Mouse (Mus musculus) MEL (cell line): ENCODE results near the gene Kirrel3. TPM values are rescaled to one million over a fixed set of nuclear protein-coding genes. Genes with fewer than 3 reads are reported as not detected.

Experiments
- DNase-seq: peaks from one replicate; pipeline ENCODE4 v3.0.0; 2011; ENCODE audit warnings: low read depth, low spot score
- H3K27ac ChIP-seq: 2 replicates; pipeline ENCODE4 v1.5.1; 2012; ENCODE audit warnings: low read depth, mild to moderate bottlenecking, control low read depth, low read length, moderate library complexity; ENCODE audit not compliant: control insufficient read depth
- H3K27me3 ChIP-seq, 2 experiments: fragments of 150-350 bp in 1 of 2; sonication (generic) in 1 of 2; 2 replicates each; pipeline ENCODE4 v1.6.1; 2012; ENCODE audit warnings: low read length in 2 of 2, mild to moderate bottlenecking in 2 of 2, improper control_type of control experiment in 1 of 2, moderate library complexity in 1 of 2; ENCODE audit not compliant: insufficient read depth in 2 of 2, control insufficient read depth in 1 of 2
- H3K36me3 ChIP-seq, 2 experiments: 2 replicates each; pipeline ENCODE4 v1.6.1; 2012 to 2014; ENCODE audit warnings: low read length in 2 of 2, improper control_type of control experiment in 1 of 2, inconsistent platforms in 1 of 2, mild to moderate bottlenecking in 1 of 2; ENCODE audit not compliant: insufficient read depth in 2 of 2, control insufficient read depth in 1 of 2
- H3K4me1 ChIP-seq, 2 experiments: fragments of 150-350 bp in 1 of 2; sonication (generic) in 1 of 2; 2 replicates each; pipeline ENCODE4 v1.6.1; 2012; ENCODE audit warnings: low read length in 2 of 2, improper control_type of control experiment in 1 of 2, mild to moderate bottlenecking in 1 of 2; ENCODE audit not compliant: insufficient read depth in 2 of 2, control insufficient read depth in 1 of 2
- H3K4me3 ChIP-seq, 2 experiments: fragments of 150-350 bp in 1 of 2; sonication (generic) in 1 of 2; 2 replicates each; pipeline ENCODE4 v1.5.1; 2012; ENCODE audit warnings: low read depth in 2 of 2, low read length in 2 of 2, mild to moderate bottlenecking in 2 of 2, moderate library complexity in 2 of 2, control low read depth in 1 of 2, improper control_type of control experiment in 1 of 2; ENCODE audit not compliant: control insufficient read depth in 1 of 2, insufficient read depth in 1 of 2
- H3K79me2 ChIP-seq: 2 replicates; pipeline ENCODE4 v1.6.1; 2012; ENCODE audit warnings: mild to moderate bottlenecking, low read length, moderate library complexity; ENCODE audit not compliant: control insufficient read depth, poor library complexity, insufficient read depth
- H3K9ac ChIP-seq: 2 replicates; pipeline ENCODE4 v1.6.1; 2012; ENCODE audit warnings: low read depth, mild to moderate bottlenecking, control low read depth, low read length, moderate library complexity; ENCODE audit not compliant: control insufficient read depth, poor library complexity, severe bottlenecking
- H3K9me3 ChIP-seq: fragments of 150-350 bp; sonication (generic); replicated peaks from 2 replicates; pipeline ENCODE4 v1.6.1; 2012; ENCODE audit warnings: mild to moderate bottlenecking, low read length, improper control_type of control experiment, moderate library complexity; ENCODE audit not compliant: insufficient read depth
- BHLHE40 ChIP-seq: IDR thresholded peaks from 2 replicates; pipeline ENCODE4 v1.6.1; 2012; ENCODE audit warnings: low read depth, mild to moderate bottlenecking, inconsistent platforms, low read length, improper control_type of control experiment, borderline replicate concordance
- E2F4 ChIP-seq: IDR thresholded peaks from 2 replicates; pipeline ENCODE4 v1.6.1; 2011; ENCODE audit warnings: low read depth, low read length, improper control_type of control experiment, borderline replicate concordance
- EP300 ChIP-seq, 2 experiments: IDR thresholded peaks; 2 replicates each; pipeline ENCODE4 v1.6.1; 2011; ENCODE audit warnings: improper control_type of control experiment in 2 of 2, low read length in 2 of 2, low read depth in 1 of 2, mild to moderate bottlenecking in 1 of 2
- GATA1 ChIP-seq: IDR thresholded peaks from 2 replicates; pipeline ENCODE4 v1.6.1; 2011; ENCODE audit warnings: low read depth, low read length, improper control_type of control experiment
- HCFC1 ChIP-seq: IDR thresholded peaks from 2 replicates; pipeline ENCODE4 v1.6.1; 2012; ENCODE audit warnings: low read depth, mild to moderate bottlenecking, inconsistent platforms, low read length, improper control_type of control experiment, moderate library complexity
- JUND ChIP-seq: IDR thresholded peaks from 2 replicates; pipeline ENCODE4 v1.6.1; 2011; ENCODE audit warnings: low read depth, mild to moderate bottlenecking, improper control_type of control experiment, low read length
- MAX ChIP-seq: IDR thresholded peaks from 2 replicates; pipeline ENCODE4 v1.6.1; 2011; ENCODE audit warnings: low read length, improper control_type of control experiment
- MAZ ChIP-seq: IDR thresholded peaks from 2 replicates; pipeline ENCODE4 v1.6.1; 2012; ENCODE audit warnings: low read depth, mild to moderate bottlenecking, inconsistent platforms, low read length, improper control_type of control experiment
- MEF2A ChIP-seq: IDR thresholded peaks from 2 replicates; pipeline ENCODE4 v1.6.1; 2014; ENCODE audit warnings: low read depth, mild to moderate bottlenecking, inconsistent platforms, low read length, improper control_type of control experiment; ENCODE audit not compliant: poor library complexity, insufficient replicate concordance, severe bottlenecking; ENCODE audit errors: extremely low read depth
- MXI1 ChIP-seq: IDR thresholded peaks from 2 replicates; pipeline ENCODE4 v1.6.1; 2011; ENCODE audit warnings: mild to moderate bottlenecking, low read depth, low read length, improper control_type of control experiment
- MYC ChIP-seq: IDR thresholded peaks from 2 replicates; pipeline ENCODE4 v1.6.1; 2011; ENCODE audit warnings: low read depth, mild to moderate bottlenecking, low read length, improper control_type of control experiment, moderate library complexity
- NRF1 ChIP-seq: IDR thresholded peaks from 2 replicates; pipeline ENCODE4 v1.6.1; 2014; ENCODE audit warnings: low read depth, mild to moderate bottlenecking, inconsistent platforms, low read length, improper control_type of control experiment, moderate library complexity; ENCODE audit not compliant: poor library complexity, insufficient read depth, severe bottlenecking
- POLR2A ChIP-seq, 2 experiments: IDR thresholded peaks; 2 replicates each; pipeline ENCODE4 v1.6.1; 2011 to 2012; ENCODE audit warnings: low read length in 2 of 2, mild to moderate bottlenecking in 2 of 2, control low read depth in 1 of 2, improper control_type of control experiment in 1 of 2, low read depth in 1 of 2, moderate library complexity in 1 of 2; ENCODE audit not compliant: control insufficient read depth in 1 of 2, insufficient read depth in 1 of 2, poor library complexity in 1 of 2
- POLR2AphosphoS2 ChIP-seq: IDR thresholded peaks from 2 replicates; pipeline ENCODE4 v1.6.1; 2011; ENCODE audit warnings: low read length, improper control_type of control experiment
- POLR2AphosphoS5 ChIP-seq: IDR thresholded peaks from 2 replicates; pipeline ENCODE4 v1.6.1; 2012; ENCODE audit warnings: low read depth, borderline replicate concordance, mild to moderate bottlenecking, inconsistent platforms, low read length, moderate library complexity, mixed read lengths
- RAD21 ChIP-seq: IDR thresholded peaks from 2 replicates; pipeline ENCODE4 v1.6.1; 2011; ENCODE audit warnings: mild to moderate bottlenecking, low read depth, low read length, improper control_type of control experiment
- SIN3A ChIP-seq: IDR thresholded peaks from 2 replicates; pipeline ENCODE4 v1.6.1; 2012; ENCODE audit warnings: low read length, improper control_type of control experiment, inconsistent platforms
- TAL1 ChIP-seq: IDR thresholded peaks from 2 replicates; pipeline ENCODE4 v1.6.1; 2012; ENCODE audit warnings: mild to moderate bottlenecking, inconsistent platforms, low read length, moderate library complexity, mixed read lengths
- TBP ChIP-seq: IDR thresholded peaks from 2 replicates; pipeline ENCODE4 v1.8.0; 2011; ENCODE audit warnings: low read depth, low read length, improper control_type of control experiment
- TCF12 ChIP-seq: IDR thresholded peaks from 2 replicates; pipeline ENCODE4 v1.6.1; 2014; ENCODE audit warnings: low read depth, mild to moderate bottlenecking, inconsistent platforms, low read length, improper control_type of control experiment, moderate library complexity
- USF2 ChIP-seq, 2 experiments: IDR thresholded peaks; 2 replicates each; pipeline ENCODE4 v1.6.1; 2011 to 2012; ENCODE audit warnings: improper control_type of control experiment in 2 of 2, low read length in 2 of 2, borderline replicate concordance in 1 of 2, inconsistent platforms in 1 of 2, low read depth in 1 of 2, mild to moderate bottlenecking in 1 of 2; ENCODE audit not compliant: insufficient read depth in 1 of 2
- ZC3H11A ChIP-seq: IDR thresholded peaks from 2 replicates; pipeline ENCODE4 v1.6.1; 2012; ENCODE audit warnings: low read depth, mild to moderate bottlenecking, inconsistent platforms, low read length, improper control_type of control experiment
- ZMIZ1 ChIP-seq: IDR thresholded peaks from 2 replicates; pipeline ENCODE4 v1.6.1; 2012; ENCODE audit warnings: low read depth, mild to moderate bottlenecking, inconsistent platforms, low read length, improper control_type of control experiment, moderate library complexity
- polyA plus RNA-seq, 2 experiments: library from polyadenylated mRNA; stranded (reverse) in 1 of 2; unstranded in 1 of 2; fragments of >175 nt in 1 of 2; fragments of >200 nt in 1 of 2; gene quantifications; 2 replicates each; pipeline versions ENCODE4 v1.2.1 to v1.2.4; 2012; ENCODE audit warnings: low replicate concordance in 2 of 2, low read depth in 1 of 2; ENCODE audit not compliant: insufficient read length in 2 of 2, insufficient read depth in 1 of 2, missing spikeins in 1 of 2
- total RNA-seq: library from RNA; depleted of rRNA; stranded (reverse); fragments of 300-350 nt; gene quantifications from 2 replicates; pipeline ENCODE4 v1.2.3, GENCODE M21; 2012

Gene Kirrel3
- total and polyA plus RNA-seq, 3 experiments: 0.06 TPM; not detected in 2

DNA sequence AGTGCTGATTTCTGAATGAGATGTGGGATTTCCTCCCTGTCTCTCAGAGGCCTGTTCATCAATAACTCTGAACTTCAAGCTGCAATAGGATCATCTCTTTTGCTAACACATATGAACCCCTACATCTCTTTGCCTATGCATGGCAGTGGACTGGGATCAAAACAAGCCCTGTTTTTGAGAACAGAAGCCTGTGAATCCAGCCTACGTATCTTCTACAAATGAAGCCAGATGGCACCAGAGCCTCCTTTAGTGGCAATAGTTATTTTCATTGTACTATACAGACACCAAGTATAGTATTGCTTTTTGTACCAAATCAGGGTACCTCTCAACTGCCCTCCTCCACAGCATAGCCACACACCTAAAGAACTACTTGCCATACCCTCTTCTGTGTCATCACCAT is 94.4 kb downstream of the Kirrel3 start:
- Histone ChIP-seq H3K79me2 (no peaks in the 10 kb centered on the region), H3K27ac (no peak overlapping the region), H3K9ac (no peak overlapping the region), H3K9me3 (no peaks in the 10 kb centered on the region), H3K4me1 (no peaks in the 10 kb centered on the region), H3K36me3 (no peaks in the 10 kb centered on the region), H3K27me3 (no peaks in the 10 kb centered on the region; a peak in 1 of 4 replicates), H3K4me3 (no peak overlapping the region)
- DNase-seq: no peak
- TF ChIP-seq SIN3A (no peak), JUND (no peak), MYC (no peak), TCF12 (no peak), ZC3H11A (no peak), MXI1 (no peak), USF2 (IDR thresholded peaks at IDR 0.05; ENCODE audit: borderline replicate concordance in 1 of 2, insufficient read depth in 1 of 2, low read depth in 1 of 2, low read length in 2 of 2) (no peak), E2F4 (no peak), GATA1 (no peak), TAL1 (no peak), NRF1 (no peak), BHLHE40 (no peak), POLR2A (IDR thresholded peaks at IDR 0.05; ENCODE audit: control insufficient read depth in 1 of 2, insufficient read depth in 1 of 2, low read depth in 1 of 2, low read length in 2 of 2, poor library complexity in 1 of 2) (no peak), MEF2A (no peak), EP300 (IDR thresholded peaks at IDR 0.05; ENCODE audit: low read depth in 1 of 2, low read length in 2 of 2) (no peak), RAD21 (no peak), MAX (no peak), HCFC1 (no peak), MAZ (no peak)

DNA sequence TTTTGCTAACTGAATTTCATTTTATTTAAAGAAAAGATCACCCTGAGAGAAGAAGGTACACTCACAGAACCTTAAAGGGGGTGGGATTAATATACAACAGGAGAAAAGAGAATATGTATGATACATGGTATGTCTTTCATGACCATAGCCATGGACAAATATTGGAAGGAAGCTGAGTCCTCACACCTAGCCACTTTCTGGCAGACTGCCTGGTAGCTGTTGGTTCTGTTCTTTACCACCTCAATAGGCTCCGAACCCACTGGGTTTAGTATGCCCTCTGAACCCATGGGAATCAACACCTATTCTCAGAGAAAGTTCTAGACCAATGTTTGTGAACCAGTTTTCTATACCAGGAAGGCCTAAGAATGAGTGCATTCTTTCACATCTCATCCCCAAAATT is 96.8 kb downstream of the Kirrel3 start:
- H3K27ac ChIP-seq: no peak overlapping the region
- TF ChIP-seq ZMIZ1 (no peak), TCF12 (no peak), POLR2AphosphoS2 (no peak), TBP (no peak), POLR2AphosphoS5 (no peak)
- TF ChIP-seq, all 39 proteins: peak for 0
- Histone ChIP-seq H3K9me3 (no peaks in the 10 kb centered on the region), H3K4me1 (no peaks in the 10 kb centered on the region), H3K9ac (no peak overlapping the region), H3K79me2 (no peaks in the 10 kb centered on the region), H3K36me3 (no peaks in the 10 kb centered on the region), H3K4me3 (no peak overlapping the region), H3K27me3 (no peaks in the 10 kb centered on the region)
- DNase-seq: no peak
